Mouse (Mus musculus): ENCODE measurements around the gene Frmd5.

DNA sequence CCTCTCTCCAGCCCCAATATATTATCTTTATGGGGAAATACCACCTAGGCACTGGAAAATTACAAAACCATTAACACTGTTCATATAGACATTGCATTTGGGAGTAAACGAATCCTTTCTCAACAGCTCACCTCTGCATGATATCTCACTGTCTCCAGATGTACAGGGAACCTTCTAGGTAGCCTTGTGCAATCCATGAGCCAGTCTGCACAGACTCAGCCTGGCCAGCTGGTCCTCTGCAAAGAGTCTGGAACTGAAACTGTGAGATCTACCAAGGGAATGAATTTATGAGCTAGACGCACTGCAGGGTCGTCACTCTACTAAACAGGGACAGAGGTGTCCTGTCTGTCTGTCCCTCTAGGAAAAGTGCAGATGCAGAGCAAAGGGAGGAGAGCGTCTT is 82.0 kb downstream of the Frmd5 start:
- TF ChIP-seq POLR2A (IDR thresholded peaks at IDR 0.05; ENCODE audit: low read depth, low read length) (no peak), CTCF (IDR thresholded peaks at IDR 0.05; ENCODE audit: extremely low read depth, insufficient read depth, insufficient read length, insufficient replicate concordance) (no peak)

Measured in spleen, adult 2 months (tissue).